Mouse (Mus musculus) limb, embryonic 13.5 days (tissue): ENCODE results near the gene Zc3h13. TPM values are rescaled to one million over a fixed set of nuclear protein-coding genes. Genes with fewer than 3 reads are reported as not detected.

ENCODE experiments used
- ATAC-seq: fragments of 200-750 bp; cut with Nextera tagmentation; 2 replicates; pipeline ENCODE4 v1.8.0; 2017; ENCODE audit warnings: low read depth, moderate number of reproducible peaks, moderate TSS enrichment; ENCODE audit not compliant: low FRiP score
- H3K27ac ChIP-seq: fragments of 300-500 bp; sonication (generic); 2 replicates; pipeline ENCODE4 v1.5.1; 2015; ENCODE audit warnings: inconsistent platforms, mild to moderate bottlenecking, moderate library complexity
- H3K27me3 ChIP-seq: fragments of 300-500 bp; sonication (generic); 2 replicates; pipeline ENCODE4 v1.6.1; 2015; ENCODE audit warnings: mild to moderate bottlenecking, inconsistent platforms
- H3K36me3 ChIP-seq: fragments of 300-500 bp; sonication (generic); 2 replicates; pipeline ENCODE4 v1.6.1; 2015; ENCODE audit warnings: inconsistent platforms, mild to moderate bottlenecking, moderate library complexity
- H3K4me1 ChIP-seq: fragments of 300-500 bp; sonication (generic); 2 replicates; pipeline ENCODE4 v1.6.1; 2015; ENCODE audit warnings: inconsistent platforms
- H3K4me2 ChIP-seq: fragments of 300-500 bp; sonication (generic); replicated peaks from 2 replicates; pipeline ENCODE4 v1.6.1; 2015; ENCODE audit warnings: inconsistent platforms, mild to moderate bottlenecking, moderate library complexity
- H3K4me3 ChIP-seq: fragments of 300-500 bp; sonication (generic); 2 replicates; pipeline ENCODE4 v1.5.1; 2015; ENCODE audit warnings: moderate library complexity, mild to moderate bottlenecking, inconsistent platforms
- H3K9ac ChIP-seq: fragments of 300-500 bp; sonication (generic); 2 replicates; pipeline ENCODE4 v1.6.1; 2015; ENCODE audit warnings: mild to moderate bottlenecking, inconsistent platforms
- H3K9me3 ChIP-seq: fragments of 300-500 bp; sonication (generic); 2 replicates; pipeline ENCODE4 v1.6.1; 2016; ENCODE audit warnings: inconsistent platforms
- WGBS: fragments of 180-500 bp; shearing (Covaris S2); methylation state at CpG from one replicate; pipeline ENCODE4 v1.1.7; 2015; 5-methylcytosine and 5-hydroxymethylcytosine counted together
- polyA plus RNA-seq: library from polyadenylated mRNA; unstranded; fragments of >200 nt; fragmentation: Nextera tagmentation; extraction: Ambion mirVana; gene quantifications from 2 replicates; pipeline ENCODE4 v1.2.1, GENCODE M21; 2015

The Zc3h13 gene
- polyA plus RNA-seq, 1 experiment from 2014 or later, result 36.7 TPM

GRCm38 (mm10) chr14:75279716-75280115 lies 4.5 kb upstream of the Zc3h13 start:
- 84% methylated on average over 6 of the region's 6 CpGs for WGBS
- no peaks in the 10 kb centered on the region for H3K9me3 ChIP-seq
- no peak overlapping the region for H3K27ac ChIP-seq
- no peak overlapping the region for H3K4me2 ChIP-seq
- H3K4me1 ChIP-seq, result peaks cover 6% of the 10 kb centered on the region; the same call in 1 of the 2 replicates
- no peak overlapping the region for H3K9ac ChIP-seq
- H3K36me3 ChIP-seq, result no peaks in the 10 kb centered on the region
- ATAC-seq, result no peak
- peaks cover 9% of the 10 kb centered on the region for H3K27me3 ChIP-seq
- H3K4me3 ChIP-seq, result no peak overlapping the region

GRCm38 (mm10) chr14:75280406-75280805 lies 3.8 kb upstream of the Zc3h13 start:
- H3K4me3 ChIP-seq, result no peak overlapping the region

GRCm38 (mm10) chr14:75283609-75284192 lies 472 bp upstream of the Zc3h13 start:
- Histone ChIP-seq H3K36me3 (no peaks in the 10 kb centered on the region), H3K9ac (peak overlapping the region; percentile 89), H3K4me1 (peaks cover 14% of the 10 kb centered on the region), H3K27me3 (peaks cover 9% of the 10 kb centered on the region), H3K4me3 (peak overlapping the region; percentile 68), H3K9me3 (no peaks in the 10 kb centered on the region), H3K4me2 (peak overlapping the region; percentile 88), H3K27ac (peak overlapping the region; percentile 39; the same call in 1 of the 2 replicates)
- WGBS, result 4% methylated on average over 19 of the region's 19 CpGs
- peak; percentile 45 for ATAC-seq

More at GRCm38 (mm10) chr14:75280406-75280805, 3.8 kb upstream of the Zc3h13 start:
- 73% methylated on average over 5 of the region's 5 CpGs for WGBS
- Histone ChIP-seq H3K27ac (no peak overlapping the region), H3K27me3 (peaks cover 9% of the 10 kb centered on the region), H3K4me2 (no peak overlapping the region), H3K9me3 (no peaks in the 10 kb centered on the region), H3K36me3 (no peaks in the 10 kb centered on the region), H3K9ac (no peak overlapping the region), H3K4me1 (peaks cover 12% of the 10 kb centered on the region)
- ATAC-seq, result no peak

- no peak overlapping the region for H3K9ac ChIP-seq
- H3K4me3 ChIP-seq, result no peak overlapping the region
- no peaks in the 10 kb centered on the region for H3K9me3 ChIP-seq
- no peaks in the 10 kb centered on the region for H3K4me1 ChIP-seq
- 100% methylated on average over 1 of the region's 1 CpGs for WGBS
- no peak overlapping the region for H3K27ac ChIP-seq
- no peak for ATAC-seq
- no peak overlapping the region for H3K4me2 ChIP-seq
- no peaks in the 10 kb centered on the region for H3K36me3 ChIP-seq
- H3K27me3 ChIP-seq, result no peaks in the 10 kb centered on the region
Measured at GRCm38 (mm10) chr14:75301081-75301480, 16.9 kb downstream of the Zc3h13 start.

GRCm38 (mm10) chr14:75303807-75304206 lies 19.6 kb downstream of the Zc3h13 start:
- Histone ChIP-seq H3K9me3 (no peaks in the 10 kb centered on the region), H3K4me3 (no peak overlapping the region), H3K27me3 (no peaks in the 10 kb centered on the region), H3K4me2 (no peak overlapping the region), H3K9ac (no peak overlapping the region), H3K4me1 (no peaks in the 10 kb centered on the region), H3K27ac (no peak overlapping the region), H3K36me3 (no peaks in the 10 kb centered on the region)
- WGBS, result 34% methylated on average over 5 of the region's 5 CpGs
- no peak for ATAC-seq

- no peak overlapping the region for H3K9ac ChIP-seq
- H3K27me3 ChIP-seq, result no peaks in the 10 kb centered on the region
- H3K36me3 ChIP-seq, result peaks cover 6% of the 10 kb centered on the region; the same call in 1 of the 2 replicates
- no peak overlapping the region for H3K27ac ChIP-seq
- H3K4me3 ChIP-seq, result no peak overlapping the region
- no peak overlapping the region for H3K4me2 ChIP-seq
- H3K9me3 ChIP-seq, result no peaks in the 10 kb centered on the region
- ATAC-seq, result no peak
- H3K4me1 ChIP-seq, result no peaks in the 10 kb centered on the region
Measured at GRCm38 (mm10) chr14:75307855-75308254, 23.7 kb downstream of the Zc3h13 start.

GRCm38 (mm10) chr14:75309336-75309992 lies 25.3 kb downstream of the Zc3h13 start:
- Histone ChIP-seq H3K4me1 (no peaks in the 10 kb centered on the region), H3K27ac (no peak overlapping the region), H3K4me3 (no peak overlapping the region), H3K9me3 (no peaks in the 10 kb centered on the region), H3K36me3 (peaks cover 7% of the 10 kb centered on the region; the same call in 1 of the 2 replicates), H3K9ac (no peak overlapping the region), H3K4me2 (no peak overlapping the region), H3K27me3 (no peaks in the 10 kb centered on the region)
- ATAC-seq, result no peak
- WGBS, result 71% methylated on average over 5 of the region's 5 CpGs

- WGBS, result 84% methylated on average over 2 of the region's 2 CpGs
- H3K36me3 ChIP-seq, result peaks cover 7% of the 10 kb centered on the region; the same call in 1 of the 2 replicates
- H3K4me1 ChIP-seq, result no peaks in the 10 kb centered on the region
- H3K4me3 ChIP-seq, result no peak overlapping the region
- H3K9me3 ChIP-seq, result no peaks in the 10 kb centered on the region
- H3K4me2 ChIP-seq, result no peak overlapping the region
- no peak overlapping the region for H3K27ac ChIP-seq
- no peak overlapping the region for H3K9ac ChIP-seq
- no peak for ATAC-seq
- no peaks in the 10 kb centered on the region for H3K27me3 ChIP-seq
Measured at GRCm38 (mm10) chr14:75314484-75314883, 30.3 kb downstream of the Zc3h13 start.

- H3K27me3 ChIP-seq, result no peaks in the 10 kb centered on the region
- no peak for ATAC-seq
- H3K4me2 ChIP-seq, result no peak overlapping the region
- no peak overlapping the region for H3K27ac ChIP-seq
- H3K4me3 ChIP-seq, result no peak overlapping the region
- WGBS, result 88% methylated on average over 2 of the region's 2 CpGs
- no peaks in the 10 kb centered on the region for H3K4me1 ChIP-seq
- H3K36me3 ChIP-seq, result peaks cover 23% of the 10 kb centered on the region
- H3K9ac ChIP-seq, result no peak overlapping the region
- H3K9me3 ChIP-seq, result no peaks in the 10 kb centered on the region
Measured at GRCm38 (mm10) chr14:75318736-75319135, 34.6 kb downstream of the Zc3h13 start.

- H3K36me3 ChIP-seq, result peaks cover 34% of the 10 kb centered on the region
- no peaks in the 10 kb centered on the region for H3K27me3 ChIP-seq
- H3K4me3 ChIP-seq, result no peak overlapping the region
- ATAC-seq, result no peak
- WGBS, result 93% methylated on average over 5 of the region's 5 CpGs
- H3K9me3 ChIP-seq, result no peaks in the 10 kb centered on the region
- no peak overlapping the region for H3K4me2 ChIP-seq
- no peak overlapping the region for H3K9ac ChIP-seq
- H3K27ac ChIP-seq, result no peak overlapping the region
- H3K4me1 ChIP-seq, result no peaks in the 10 kb centered on the region
Measured at GRCm38 (mm10) chr14:75320269-75320668, 36.1 kb downstream of the Zc3h13 start.

GRCm38 (mm10) chr14:75323354-75323753 lies 39.2 kb downstream of the Zc3h13 start:
- WGBS, result 97% methylated on average over 32 of the region's 32 CpGs
- Histone ChIP-seq H3K27ac (no peak overlapping the region), H3K9ac (no peak overlapping the region), H3K4me2 (no peak overlapping the region), H3K27me3 (no peaks in the 10 kb centered on the region), H3K4me1 (no peaks in the 10 kb centered on the region), H3K9me3 (no peaks in the 10 kb centered on the region), H3K4me3 (no peak overlapping the region), H3K36me3 (peaks cover 53% of the 10 kb centered on the region)
- no peak for ATAC-seq

GRCm38 (mm10) chr14:75328062-75328461 lies 43.9 kb downstream of the Zc3h13 start:
- no peaks in the 10 kb centered on the region for H3K9me3 ChIP-seq
- no peak for ATAC-seq
- no peak overlapping the region for H3K4me2 ChIP-seq
- H3K4me1 ChIP-seq, result peaks cover 8% of the 10 kb centered on the region
- H3K9ac ChIP-seq, result no peak overlapping the region
- H3K27ac ChIP-seq, result no peak overlapping the region
- no peaks in the 10 kb centered on the region for H3K27me3 ChIP-seq
- peaks cover 70% of the 10 kb centered on the region for H3K36me3 ChIP-seq
- WGBS, result 82% methylated on average over 8 of the region's 8 CpGs
- H3K4me3 ChIP-seq, result no peak overlapping the region

GRCm38 (mm10) chr14:75330621-75331020 lies 46.4 kb downstream of the Zc3h13 start:
- H3K4me2 ChIP-seq, result no peak overlapping the region
- H3K36me3 ChIP-seq, result peaks cover 59% of the 10 kb centered on the region
- peaks cover 12% of the 10 kb centered on the region for H3K4me1 ChIP-seq
- 85% methylated on average over 6 of the region's 6 CpGs for WGBS
- no peak overlapping the region for H3K27ac ChIP-seq
- ATAC-seq, result no peak
- no peak overlapping the region for H3K9ac ChIP-seq
- no peaks in the 10 kb centered on the region for H3K9me3 ChIP-seq
- H3K4me3 ChIP-seq, result no peak overlapping the region
- H3K27me3 ChIP-seq, result no peaks in the 10 kb centered on the region
